Mouse (Mus musculus) hindbrain, embryonic 13.5 days (tissue): ENCODE data around the gene Pde4d. TPM values are rescaled to one million over a fixed set of nuclear protein-coding genes. Genes with fewer than 3 reads are reported as not detected.

Experiments used
- ATAC-seq: fragments of 200-750 bp; cut with Nextera tagmentation; 2 replicates; pipeline ENCODE4 v1.8.0; 2017; ENCODE audit warnings: moderate TSS enrichment; ENCODE audit not compliant: low FRiP score
- H3K27ac ChIP-seq: fragments of 300-500 bp; sonication (generic); 2 replicates; pipeline ENCODE4 v1.5.1; 2015; ENCODE audit warnings: inconsistent platforms, mild to moderate bottlenecking, moderate library complexity
- H3K27me3 ChIP-seq: fragments of 300-500 bp; sonication (generic); 2 replicates; pipeline ENCODE4 v1.6.1; 2015; ENCODE audit warnings: mild to moderate bottlenecking, inconsistent platforms
- H3K36me3 ChIP-seq: fragments of 300-500 bp; sonication (generic); 2 replicates; pipeline ENCODE4 v1.6.1; 2015; ENCODE audit warnings: mild to moderate bottlenecking, inconsistent platforms
- H3K4me1 ChIP-seq: fragments of 300-500 bp; sonication (generic); replicated peaks from 2 replicates; pipeline ENCODE4 v1.6.1; 2015; ENCODE audit warnings: inconsistent platforms
- H3K4me2 ChIP-seq: fragments of 300-500 bp; sonication (generic); 2 replicates; pipeline ENCODE4 v1.6.1; 2015; ENCODE audit warnings: inconsistent platforms, mild to moderate bottlenecking, moderate library complexity
- H3K4me3 ChIP-seq: fragments of 300-500 bp; sonication (generic); 2 replicates; pipeline ENCODE4 v1.5.1; 2015; ENCODE audit warnings: mild to moderate bottlenecking, inconsistent platforms
- H3K9ac ChIP-seq: fragments of 300-500 bp; sonication (generic); 2 replicates; pipeline ENCODE4 v1.6.1; 2015; ENCODE audit warnings: mild to moderate bottlenecking, inconsistent platforms
- H3K9me3 ChIP-seq: fragments of 300-500 bp; sonication (generic); 2 replicates; pipeline ENCODE4 v1.6.1; 2016; ENCODE audit warnings: inconsistent platforms
- WGBS: fragments of 180-500 bp; shearing (Covaris S2); methylation state at CpG from one replicate; pipeline ENCODE4 v1.1.7; 2015; 5-methylcytosine and 5-hydroxymethylcytosine counted together
- polyA plus RNA-seq: library from polyadenylated mRNA; unstranded; fragments of >200 nt; fragmentation: Nextera tagmentation; extraction: Ambion mirVana; gene quantifications from 2 replicates; pipeline ENCODE4 v1.2.1, GENCODE M21; 2015

Gene Pde4d
- polyA plus RNA-seq, 1 experiment from 2014 or later: 18.6 TPM

- no peak for ATAC-seq
- Histone ChIP-seq H3K36me3 (no peaks in the 10 kb centered on the region), H3K27ac (no peak overlapping the region), H3K4me2 (no peak overlapping the region), H3K4me3 (no peak overlapping the region), H3K27me3 (no peaks in the 10 kb centered on the region), H3K9me3 (no peaks in the 10 kb centered on the region), H3K4me1 (peaks cover 10% of the 10 kb centered on the region), H3K9ac (no peak overlapping the region)
- WGBS: 85% methylated on average over 1 of the region's 1 CpGs
These were observed 1331.7 kb downstream of the Pde4d start for GRCm38 (mm10) chr13:109781466-109781865.

- H3K36me3 ChIP-seq: no peaks in the 10 kb centered on the region
- ATAC-seq: no peak
- 0 out of 2 replicates have a peak, but pooled peaks cover 3% of the 10 kb centered on the region for H3K4me1 ChIP-seq
- H3K4me2 ChIP-seq: no peak overlapping the region
- 91% methylated on average over 4 of the region's 4 CpGs for WGBS
- no peak overlapping the region for H3K4me3 ChIP-seq
- H3K9ac ChIP-seq: no peak overlapping the region
- H3K27ac ChIP-seq: no peak overlapping the region
- H3K9me3 ChIP-seq: no peaks in the 10 kb centered on the region
- no peaks in the 10 kb centered on the region for H3K27me3 ChIP-seq
These were observed 1338.9 kb downstream of the Pde4d start for GRCm38 (mm10) chr13:109788604-109789003.

- no peak overlapping the region for H3K27ac ChIP-seq
- H3K36me3 ChIP-seq: no peaks in the 10 kb centered on the region
- no peaks in the 10 kb centered on the region for H3K27me3 ChIP-seq
- 57% methylated on average over 4 of the region's 4 CpGs for WGBS
- no peak for ATAC-seq
- no peak overlapping the region for H3K4me2 ChIP-seq
- 0 out of 2 replicates have a peak, but pooled peaks cover 3% of the 10 kb centered on the region for H3K4me1 ChIP-seq
- no peak overlapping the region for H3K9ac ChIP-seq
- no peaks in the 10 kb centered on the region for H3K9me3 ChIP-seq
- no peak overlapping the region for H3K4me3 ChIP-seq
These were observed 1339.4 kb downstream of the Pde4d start for GRCm38 (mm10) chr13:109789151-109789550.

- Histone ChIP-seq H3K4me3 (no peak overlapping the region), H3K4me1 (0 out of 2 replicates have a peak, but pooled peaks cover 3% of the 10 kb centered on the region), H3K27me3 (no peaks in the 10 kb centered on the region), H3K9me3 (no peaks in the 10 kb centered on the region), H3K9ac (no peak overlapping the region), H3K4me2 (no peak overlapping the region), H3K27ac (no peak overlapping the region), H3K36me3 (no peaks in the 10 kb centered on the region)
- no peak for ATAC-seq
- 89% methylated on average over 8 of the region's 8 CpGs for WGBS
These were observed 1340.4 kb downstream of the Pde4d start for GRCm38 (mm10) chr13:109790045-109790715.

DNA sequence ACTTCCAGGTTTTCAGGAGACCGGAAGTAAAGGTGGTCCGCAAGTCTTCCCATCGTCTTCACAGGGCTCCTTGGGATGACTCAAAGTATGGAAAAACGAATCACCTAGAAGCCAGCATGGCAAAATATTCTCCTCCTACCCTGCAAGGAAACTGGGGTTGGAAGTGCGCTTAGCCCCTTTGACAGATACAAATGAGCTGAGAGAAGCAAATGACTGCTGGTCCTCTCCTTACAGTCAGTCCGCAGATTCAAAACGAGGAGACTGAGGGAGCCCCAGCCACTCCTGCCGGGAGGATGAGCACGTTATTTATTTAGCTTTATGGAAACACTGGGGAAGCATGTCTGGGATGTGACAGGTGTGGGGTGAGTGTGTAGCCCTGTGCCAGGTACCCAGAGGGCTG is 1344.2 kb downstream of the Pde4d start:
- no peaks in the 10 kb centered on the region for H3K9me3 ChIP-seq
- no peak overlapping the region for H3K4me2 ChIP-seq
- no peak for ATAC-seq
- H3K27ac ChIP-seq: no peak overlapping the region; the same call in 1 of the 2 replicates
- no peak overlapping the region for H3K9ac ChIP-seq
- no peaks in the 10 kb centered on the region for H3K36me3 ChIP-seq
- H3K27me3 ChIP-seq: no peaks in the 10 kb centered on the region
- WGBS: 69% methylated on average over 9 of the region's 9 CpGs
- H3K4me3 ChIP-seq: no peak overlapping the region
- 0 out of 2 replicates have a peak, but pooled peaks cover 3% of the 10 kb centered on the region for H3K4me1 ChIP-seq

DNA sequence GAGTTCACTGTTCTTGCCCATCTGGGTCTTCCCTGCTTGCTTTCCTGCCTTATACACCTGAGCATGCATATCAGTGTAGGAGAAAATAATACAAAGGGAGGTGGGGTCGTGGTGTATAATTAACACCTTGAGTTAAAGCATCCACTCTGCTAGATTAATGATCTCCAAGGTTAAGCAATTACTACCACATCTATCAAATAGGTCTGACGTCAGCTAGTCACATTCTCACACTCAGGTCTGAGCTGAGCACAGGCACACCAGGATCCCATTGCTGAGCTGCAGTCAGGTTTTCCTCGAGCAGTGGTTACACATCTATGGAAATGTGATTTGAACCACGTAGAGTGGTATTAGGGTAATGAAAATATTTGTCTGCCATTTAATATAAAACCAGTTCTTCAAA is 1348.9 kb downstream of the Pde4d start:
- Histone ChIP-seq H3K27me3 (no peaks in the 10 kb centered on the region), H3K27ac (no peak overlapping the region), H3K4me2 (no peak overlapping the region), H3K4me3 (no peak overlapping the region), H3K9me3 (no peaks in the 10 kb centered on the region), H3K9ac (no peak overlapping the region), H3K36me3 (no peaks in the 10 kb centered on the region), H3K4me1 (no peaks in the 10 kb centered on the region)
- no peak for ATAC-seq
- WGBS: 69% methylated on average over 4 of the region's 4 CpGs

- H3K9me3 ChIP-seq: no peaks in the 10 kb centered on the region
- H3K27ac ChIP-seq: no peak overlapping the region
- no peak for ATAC-seq
- no peak overlapping the region for H3K4me2 ChIP-seq
- H3K27me3 ChIP-seq: no peaks in the 10 kb centered on the region
- WGBS: 68% methylated on average over 4 of the region's 4 CpGs
- no peak overlapping the region for H3K4me3 ChIP-seq
- no peaks in the 10 kb centered on the region for H3K36me3 ChIP-seq
- no peak overlapping the region for H3K9ac ChIP-seq
- H3K4me1 ChIP-seq: peaks cover 8% of the 10 kb centered on the region; the same call in 1 of the 2 replicates
These were observed 1352.5 kb downstream of the Pde4d start for GRCm38 (mm10) chr13:109802201-109802600.

DNA sequence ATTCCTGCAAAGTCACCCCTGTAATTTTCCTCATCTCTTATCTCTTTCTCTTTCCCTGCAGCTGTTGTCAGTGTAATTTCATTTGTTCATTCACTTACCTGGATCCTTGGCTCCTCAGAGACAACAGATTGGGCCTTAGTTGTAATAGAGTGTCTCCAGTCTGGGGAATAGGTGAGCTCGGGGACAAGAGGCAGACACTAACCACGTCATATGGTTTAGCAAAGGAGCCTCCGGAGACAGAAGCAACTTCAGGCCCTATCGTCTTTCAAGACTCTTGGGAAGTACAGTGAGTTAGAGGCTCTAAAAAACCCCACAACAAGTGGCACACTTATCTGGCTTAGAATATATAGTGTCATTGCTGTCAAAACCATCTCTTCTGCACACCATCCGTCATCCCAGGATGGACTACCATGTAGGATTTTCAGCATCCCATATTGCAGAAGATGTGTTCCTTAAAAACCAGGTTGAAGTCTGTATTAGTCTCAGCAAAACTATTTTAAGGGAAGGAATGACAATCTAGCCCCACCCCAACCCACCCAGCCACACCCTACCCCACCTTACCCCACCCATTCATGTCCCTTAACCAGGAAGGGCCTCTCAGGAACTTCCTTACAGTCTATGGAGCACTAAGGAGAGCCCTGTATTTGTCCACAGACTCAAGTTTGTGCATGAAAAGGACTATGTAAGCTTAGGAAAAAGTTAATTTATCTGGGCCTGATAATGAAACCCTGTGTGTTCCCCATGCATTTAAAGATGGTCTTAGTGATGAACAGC is 1356.6 kb downstream of the Pde4d start:
- WGBS: 87% methylated on average over 5 of the region's 5 CpGs

GRCm38 (mm10) chr13:109807036-109807435 is 1357.3 kb downstream of the Pde4d start:
- no peak overlapping the region for H3K4me3 ChIP-seq
- no peak overlapping the region for H3K9ac ChIP-seq
- no peak overlapping the region for H3K27ac ChIP-seq
- 90% methylated on average over 2 of the region's 2 CpGs for WGBS
- ATAC-seq: no peak
- H3K4me2 ChIP-seq: no peak overlapping the region
- H3K9me3 ChIP-seq: no peaks in the 10 kb centered on the region
- H3K27me3 ChIP-seq: no peaks in the 10 kb centered on the region
- peaks cover 11% of the 10 kb centered on the region; the same call in 1 of the 2 replicates for H3K4me1 ChIP-seq
- H3K36me3 ChIP-seq: no peaks in the 10 kb centered on the region

More for the DNA sequence above, 1356.6 kb downstream of the Pde4d start:
- no peak overlapping the region for H3K4me3 ChIP-seq
- H3K27me3 ChIP-seq: no peaks in the 10 kb centered on the region
- peaks cover 11% of the 10 kb centered on the region; the same call in 1 of the 2 replicates for H3K4me1 ChIP-seq
- H3K27ac ChIP-seq: peak overlapping the region; percentile 12; the same call in 1 of the 2 replicates
- no peak for ATAC-seq
- no peaks in the 10 kb centered on the region for H3K9me3 ChIP-seq
- H3K36me3 ChIP-seq: no peaks in the 10 kb centered on the region
- no peak overlapping the region for H3K4me2 ChIP-seq
- no peak overlapping the region for H3K9ac ChIP-seq

- H3K27me3 ChIP-seq: no peaks in the 10 kb centered on the region
- WGBS: 72% methylated on average over 3 of the region's 3 CpGs
- no peak overlapping the region for H3K4me3 ChIP-seq
- H3K27ac ChIP-seq: no peak overlapping the region
- H3K36me3 ChIP-seq: no peaks in the 10 kb centered on the region
- peaks cover 11% of the 10 kb centered on the region; the same call in 1 of the 2 replicates for H3K4me1 ChIP-seq
- H3K4me2 ChIP-seq: no peak overlapping the region
- ATAC-seq: no peak
- H3K9ac ChIP-seq: no peak overlapping the region
- H3K9me3 ChIP-seq: no peaks in the 10 kb centered on the region
These were observed 1357.7 kb downstream of the Pde4d start for GRCm38 (mm10) chr13:109807446-109807845.

DNA sequence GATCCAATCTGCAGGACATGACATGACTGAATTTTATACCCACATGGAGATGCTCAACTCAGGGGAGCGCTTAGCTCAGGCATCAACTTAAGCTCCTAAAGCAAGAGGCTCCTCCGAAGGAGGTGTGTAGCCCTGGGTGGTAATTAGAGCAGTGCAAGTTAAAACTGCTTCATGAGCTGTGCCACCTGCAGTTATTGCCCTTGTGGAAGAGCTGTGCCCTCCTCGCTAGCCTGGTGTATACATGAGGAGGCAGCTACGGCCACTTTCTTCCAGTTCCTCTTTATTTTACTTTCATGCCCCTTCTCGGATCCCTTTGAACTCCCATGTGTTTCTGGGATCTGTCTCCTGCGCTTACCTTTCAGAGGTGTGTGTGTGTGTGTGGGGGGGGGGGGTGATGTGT is 1358.3 kb downstream of the Pde4d start:
- H3K27ac ChIP-seq: peak overlapping the region; percentile 23; the same call in 1 of the 2 replicates
- no peaks in the 10 kb centered on the region for H3K9me3 ChIP-seq
- ATAC-seq: no peak
- no peaks in the 10 kb centered on the region for H3K27me3 ChIP-seq
- WGBS: 76% methylated on average over 6 of the region's 6 CpGs
- peaks cover 11% of the 10 kb centered on the region; the same call in 1 of the 2 replicates for H3K4me1 ChIP-seq
- H3K36me3 ChIP-seq: no peaks in the 10 kb centered on the region
- no peak overlapping the region for H3K4me3 ChIP-seq
- H3K9ac ChIP-seq: no peak overlapping the region
- H3K4me2 ChIP-seq: no peak overlapping the region

GRCm38 (mm10) chr13:109808946-109809345 is 1359.2 kb downstream of the Pde4d start:
- no peak overlapping the region for H3K4me2 ChIP-seq
- H3K9me3 ChIP-seq: no peaks in the 10 kb centered on the region
- no peak for ATAC-seq
- H3K27ac ChIP-seq: no peak overlapping the region
- H3K9ac ChIP-seq: no peak overlapping the region
- no peak overlapping the region for H3K4me3 ChIP-seq
- peaks cover 11% of the 10 kb centered on the region; the same call in 1 of the 2 replicates for H3K4me1 ChIP-seq
- H3K27me3 ChIP-seq: no peaks in the 10 kb centered on the region
- H3K36me3 ChIP-seq: no peaks in the 10 kb centered on the region
- 92% methylated on average over 7 of the region's 7 CpGs for WGBS
